Mouse (Mus musculus): ENCODE measurements around the gene Megf11. TPM values are rescaled to one million over a fixed set of nuclear protein-coding genes. Genes with fewer than 3 reads are reported as not detected.

Gene Megf11
- polyA plus RNA-seq, 1 experiment from 2014 or later: 0.65 TPM

DNA sequence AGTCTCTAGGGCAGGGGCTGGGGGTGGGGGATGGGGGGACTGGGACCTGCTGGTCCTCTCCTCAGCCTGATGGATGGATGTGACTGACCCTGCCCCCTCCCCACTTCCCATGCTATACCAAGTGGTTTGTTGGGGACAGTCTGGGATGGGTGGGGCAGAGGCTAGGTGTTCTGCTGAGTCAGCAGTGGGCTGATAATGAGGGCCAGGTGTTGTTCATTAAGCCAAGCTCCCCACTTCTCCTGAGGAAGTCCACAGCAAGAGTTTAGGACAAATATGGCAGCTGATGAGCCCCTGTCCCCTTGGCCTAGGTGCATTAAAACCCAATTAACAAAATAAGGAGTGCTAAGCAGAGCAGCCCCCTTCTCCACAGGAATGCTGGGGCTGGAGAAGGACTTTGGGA is 190.2 kb downstream of the Megf11 start:
- ATAC-seq (replicated peaks; ENCODE audit: insufficient number of reproducible peaks, low FRiP score, low TSS enrichment, low read depth) (no peak), DNase-seq (ENCODE audit: low spot score) (no peak)
- Histone ChIP-seq H3K4me1 (ENCODE audit: control insufficient read depth, insufficient read depth, low read length) (peaks cover 3% of the 10 kb centered on the region; the same call in 1 of the 2 replicates), H3K4me3 (ENCODE audit: low read depth, low read length) (no peak overlapping the region), H3K36me3 (replicated peaks; ENCODE audit: control insufficient read depth, insufficient read depth, low read depth, low read length) (no peaks in the 10 kb centered on the region), H3K9ac (replicated peaks; ENCODE audit: low read length) (no peak overlapping the region), H3K27ac (replicated peaks; ENCODE audit: low read depth, low read length) (no peak overlapping the region), H3K4me2 (ENCODE audit: low read depth, low read length) (no peak overlapping the region), H3K9me3 (replicated peaks; ENCODE audit: control insufficient read depth, low read length) (no peaks in the 10 kb centered on the region), H3K27me3 (ENCODE audit: control insufficient read depth, insufficient read depth, low read length) (no peaks in the 10 kb centered on the region)

DNA sequence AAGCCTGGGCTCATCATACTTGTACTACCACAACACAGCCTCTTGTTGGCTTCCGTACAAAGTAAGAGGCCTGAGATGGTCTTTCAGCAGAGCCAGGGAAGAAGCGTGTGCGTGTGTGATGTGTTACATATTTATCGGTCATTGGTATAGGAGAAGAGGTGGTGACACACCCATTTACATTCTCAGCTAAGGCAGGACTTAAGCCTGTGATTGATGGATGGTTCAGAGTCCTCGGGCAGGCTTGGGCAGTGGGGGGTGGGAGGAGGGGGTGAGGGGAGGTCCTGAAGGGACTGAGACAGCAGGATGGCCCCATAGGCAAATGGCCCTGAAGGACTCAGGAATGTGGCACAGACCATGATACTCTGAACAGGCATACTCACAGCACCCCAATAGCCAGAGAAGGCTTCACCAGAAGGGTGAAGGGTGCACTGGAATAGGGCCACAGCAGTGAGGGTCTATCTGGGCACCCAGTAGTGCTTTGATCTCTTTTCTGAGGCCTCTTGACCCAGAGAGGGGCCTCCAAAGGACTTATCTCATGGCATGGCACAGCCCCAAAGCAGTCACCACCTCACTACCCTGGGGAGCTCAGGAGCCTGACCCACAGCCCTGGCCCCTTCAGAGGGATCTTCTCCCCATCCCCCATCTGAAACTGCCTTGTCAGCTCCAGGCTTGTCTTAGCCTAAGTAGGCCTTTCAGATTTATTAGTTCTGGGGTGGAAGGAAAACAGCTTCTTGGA is 190.9 kb downstream of the Megf11 start:
- Histone ChIP-seq H3K27me3 (ENCODE audit: control insufficient read depth, insufficient read depth, low read length) (no peaks in the 10 kb centered on the region), H3K4me3 (ENCODE audit: low read depth, low read length) (no peak overlapping the region), H3K4me1 (ENCODE audit: control insufficient read depth, insufficient read depth, low read length) (peaks cover 3% of the 10 kb centered on the region; the same call in 1 of the 2 replicates), H3K4me2 (ENCODE audit: low read depth, low read length) (no peak overlapping the region), H3K9me3 (replicated peaks; ENCODE audit: control insufficient read depth, low read length) (no peaks in the 10 kb centered on the region), H3K9ac (replicated peaks; ENCODE audit: low read length) (no peak overlapping the region), H3K27ac (replicated peaks; ENCODE audit: low read depth, low read length) (no peak overlapping the region), H3K36me3 (replicated peaks; ENCODE audit: control insufficient read depth, insufficient read depth, low read depth, low read length) (no peaks in the 10 kb centered on the region)
- no peak for DNase-seq (ENCODE audit: low spot score)
- ATAC-seq (replicated peaks; ENCODE audit: insufficient number of reproducible peaks, low FRiP score, low TSS enrichment, low read depth): no peak
- WGBS: 67% methylated on average over 5 of the region's 5 CpGs

DNA sequence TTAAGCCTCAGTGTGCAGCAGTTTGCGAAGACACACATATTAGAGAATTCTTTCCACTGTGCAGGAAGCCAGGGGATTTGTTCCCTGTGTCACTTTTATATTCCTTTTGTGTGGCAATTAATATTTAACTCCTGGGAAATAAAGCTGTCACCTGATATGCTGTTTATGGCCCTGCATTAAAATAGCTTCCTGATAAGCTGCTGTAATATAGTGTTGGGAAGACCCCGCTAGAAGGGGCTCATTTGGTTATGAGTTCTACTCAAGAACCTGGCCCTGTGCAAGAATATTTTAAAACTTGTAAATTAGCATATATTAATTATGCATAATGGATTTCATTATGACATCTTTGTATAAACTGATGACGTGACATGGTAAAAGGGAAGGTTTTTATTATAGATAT is 191.7 kb downstream of the Megf11 start:
- ATAC-seq (replicated peaks; ENCODE audit: insufficient number of reproducible peaks, low FRiP score, low TSS enrichment, low read depth) (no peak), DNase-seq (ENCODE audit: low spot score) (no peak)
- no peak overlapping the region for H3K27ac ChIP-seq (replicated peaks; ENCODE audit: low read depth, low read length)
- H3K9me3 ChIP-seq (replicated peaks; ENCODE audit: control insufficient read depth, low read length): no peaks in the 10 kb centered on the region
- H3K4me1 ChIP-seq (ENCODE audit: control insufficient read depth, insufficient read depth, low read length): peaks cover 3% of the 10 kb centered on the region; the same call in 1 of the 2 replicates
- H3K9ac ChIP-seq (replicated peaks; ENCODE audit: low read length): no peak overlapping the region
- no peaks in the 10 kb centered on the region for H3K36me3 ChIP-seq (replicated peaks; ENCODE audit: control insufficient read depth, insufficient read depth, low read depth, low read length)
- 84% methylated on average over 3 of the region's 3 CpGs for WGBS
- no peak overlapping the region for H3K4me3 ChIP-seq (ENCODE audit: low read depth, low read length)
- H3K27me3 ChIP-seq (ENCODE audit: control insufficient read depth, insufficient read depth, low read length): no peaks in the 10 kb centered on the region
- no peak overlapping the region for H3K4me2 ChIP-seq (ENCODE audit: low read depth, low read length)

DNA sequence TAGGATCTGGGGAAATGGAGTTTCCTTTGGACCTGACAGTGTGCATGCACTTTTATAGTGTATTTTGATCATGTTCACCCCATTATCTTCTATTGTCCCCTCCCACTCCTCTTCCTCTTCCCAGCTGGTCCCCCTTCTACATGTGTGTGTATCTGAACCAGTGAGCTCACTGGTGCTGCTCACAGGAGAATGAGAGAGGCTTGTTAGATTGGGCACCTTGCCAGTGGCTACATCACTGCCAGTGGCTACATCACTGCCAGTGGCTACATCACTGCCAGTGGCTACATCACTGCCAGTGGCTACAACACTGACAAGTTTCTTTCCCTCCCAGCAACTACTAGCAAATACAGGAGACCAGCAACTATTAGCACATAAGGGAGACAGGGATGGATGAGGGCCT is 192.6 kb downstream of the Megf11 start:
- no peak overlapping the region for H3K9ac ChIP-seq (replicated peaks; ENCODE audit: low read length)
- no peaks in the 10 kb centered on the region for H3K36me3 ChIP-seq (replicated peaks; ENCODE audit: control insufficient read depth, insufficient read depth, low read depth, low read length)
- no peaks in the 10 kb centered on the region for H3K9me3 ChIP-seq (replicated peaks; ENCODE audit: control insufficient read depth, low read length)
- H3K4me1 ChIP-seq (ENCODE audit: control insufficient read depth, insufficient read depth, low read length): peaks cover 3% of the 10 kb centered on the region; the same call in 1 of the 2 replicates
- H3K27me3 ChIP-seq (ENCODE audit: control insufficient read depth, insufficient read depth, low read length): no peaks in the 10 kb centered on the region
- H3K4me2 ChIP-seq (ENCODE audit: low read depth, low read length): no peak overlapping the region
- no peak for DNase-seq (ENCODE audit: low spot score)
- ATAC-seq (replicated peaks; ENCODE audit: insufficient number of reproducible peaks, low FRiP score, low TSS enrichment, low read depth): no peak
- no peak overlapping the region for H3K4me3 ChIP-seq (ENCODE audit: low read depth, low read length)
- no peak overlapping the region for H3K27ac ChIP-seq (replicated peaks; ENCODE audit: low read depth, low read length)

DNA sequence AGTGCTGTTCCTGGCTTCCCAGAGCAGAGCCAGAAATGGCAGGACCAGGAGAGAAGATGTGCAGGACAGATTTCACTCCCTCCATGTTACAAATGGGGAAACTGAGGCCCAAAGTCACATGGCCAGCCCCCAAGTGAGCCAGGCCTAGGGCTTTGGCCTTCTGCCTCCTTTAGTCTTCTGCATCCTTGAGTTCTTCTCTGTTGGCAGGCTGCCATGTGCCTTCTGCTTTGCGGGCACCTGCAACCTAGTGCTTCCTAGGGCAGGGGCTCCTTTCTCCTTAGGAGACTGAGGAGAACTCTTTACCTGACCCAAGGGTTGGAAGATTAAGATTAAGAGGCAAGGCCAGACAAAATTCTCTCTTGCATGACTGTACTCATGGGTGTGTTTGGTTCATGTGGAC is 193.9 kb downstream of the Megf11 start:
- Histone ChIP-seq H3K4me3 (ENCODE audit: low read depth, low read length) (no peak overlapping the region), H3K27ac (replicated peaks; ENCODE audit: low read depth, low read length) (no peak overlapping the region), H3K4me2 (ENCODE audit: low read depth, low read length) (no peak overlapping the region), H3K9me3 (replicated peaks; ENCODE audit: control insufficient read depth, low read length) (no peaks in the 10 kb centered on the region), H3K27me3 (ENCODE audit: control insufficient read depth, insufficient read depth, low read length) (no peaks in the 10 kb centered on the region), H3K9ac (replicated peaks; ENCODE audit: low read length) (no peak overlapping the region), H3K36me3 (replicated peaks; ENCODE audit: control insufficient read depth, insufficient read depth, low read depth, low read length) (no peaks in the 10 kb centered on the region), H3K4me1 (ENCODE audit: control insufficient read depth, insufficient read depth, low read length) (peaks cover 3% of the 10 kb centered on the region; the same call in 1 of the 2 replicates)
- ATAC-seq (replicated peaks; ENCODE audit: insufficient number of reproducible peaks, low FRiP score, low TSS enrichment, low read depth) (no peak), DNase-seq (ENCODE audit: low spot score) (no peak)
- 95% methylated on average over 1 of the region's 1 CpGs for WGBS

DNA sequence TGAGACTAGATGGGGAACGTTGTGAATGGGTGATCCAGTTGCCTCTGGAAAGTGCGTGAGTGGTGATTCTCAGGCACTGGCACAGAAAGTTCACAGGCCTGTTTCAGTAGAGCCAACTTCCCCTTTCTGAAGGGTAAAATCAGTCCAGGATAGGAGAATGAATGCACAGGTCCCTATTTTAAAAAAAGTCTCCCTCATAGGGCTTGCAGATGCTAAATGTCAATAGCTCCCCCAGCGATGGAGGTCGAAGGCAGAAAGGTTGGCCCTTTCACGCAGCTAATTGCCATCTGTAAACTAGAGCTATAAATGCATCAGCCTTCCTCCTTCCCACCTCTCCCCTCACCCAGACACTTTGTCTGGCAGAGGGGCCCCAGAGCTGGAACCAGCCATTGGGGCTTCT is 200.9 kb downstream of the Megf11 start:
- Histone ChIP-seq H3K4me3 (ENCODE audit: low read depth, low read length) (no peak overlapping the region), H3K9ac (replicated peaks; ENCODE audit: low read length) (no peak overlapping the region), H3K27ac (replicated peaks; ENCODE audit: low read depth, low read length) (no peak overlapping the region), H3K4me2 (ENCODE audit: low read depth, low read length) (no peak overlapping the region), H3K36me3 (replicated peaks; ENCODE audit: control insufficient read depth, insufficient read depth, low read depth, low read length) (no peaks in the 10 kb centered on the region), H3K27me3 (ENCODE audit: control insufficient read depth, insufficient read depth, low read length) (no peaks in the 10 kb centered on the region), H3K4me1 (ENCODE audit: control insufficient read depth, insufficient read depth, low read length) (no peaks in the 10 kb centered on the region), H3K9me3 (replicated peaks; ENCODE audit: control insufficient read depth, low read length) (no peaks in the 10 kb centered on the region)
- ATAC-seq (replicated peaks; ENCODE audit: insufficient number of reproducible peaks, low FRiP score, low TSS enrichment, low read depth): no peak
- WGBS: 85% methylated on average over 5 of the region's 5 CpGs
- no peak for DNase-seq (ENCODE audit: low spot score)

DNA sequence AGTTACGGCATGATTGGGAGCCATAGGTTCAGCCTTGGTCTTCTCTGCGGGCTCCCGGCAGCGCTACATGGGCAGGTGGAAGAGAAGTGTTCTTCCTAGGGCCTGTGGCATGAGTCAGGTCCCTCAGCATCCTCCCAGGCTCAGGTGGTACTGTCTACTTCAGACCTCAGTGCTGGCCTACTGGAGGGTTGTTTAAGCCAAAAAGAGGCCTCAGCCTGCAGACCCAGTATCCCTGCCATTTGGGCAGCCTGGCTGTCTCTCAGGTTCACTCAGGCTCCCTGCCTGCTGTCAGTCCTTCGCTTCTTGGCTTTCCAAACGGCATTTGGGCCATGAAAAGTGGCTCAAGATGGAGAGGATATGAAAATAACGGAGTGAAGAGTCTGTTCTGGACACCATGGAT is 202.6 kb downstream of the Megf11 start:
- no peak for ATAC-seq (replicated peaks; ENCODE audit: insufficient number of reproducible peaks, low FRiP score, low TSS enrichment, low read depth)
- H3K9me3 ChIP-seq (replicated peaks; ENCODE audit: control insufficient read depth, low read length): no peaks in the 10 kb centered on the region

DNA sequence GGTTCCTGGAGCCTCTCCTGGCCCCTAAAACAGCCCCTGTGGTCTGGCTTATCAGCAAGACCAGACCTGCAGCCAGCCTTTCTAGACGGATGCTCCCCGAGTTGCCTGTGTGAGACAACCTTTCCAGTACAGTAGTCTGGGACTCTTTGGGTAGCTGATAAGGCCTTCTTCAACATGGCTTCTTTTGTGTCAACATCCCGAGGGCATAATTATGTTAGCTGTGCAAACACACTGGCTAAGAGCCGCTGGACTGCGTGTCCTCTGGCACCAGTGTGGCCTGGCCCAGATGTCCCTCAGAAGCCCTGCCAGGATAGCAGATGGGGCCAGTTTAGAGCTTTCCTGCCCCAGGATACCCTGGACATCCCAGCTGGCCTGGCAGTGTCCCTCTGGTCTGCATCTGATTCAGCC is 205.2 kb downstream of the Megf11 start:
- no peak for ATAC-seq (replicated peaks; ENCODE audit: insufficient number of reproducible peaks, low FRiP score, low TSS enrichment, low read depth)
- Histone ChIP-seq H3K9ac (replicated peaks; ENCODE audit: low read length) (no peak overlapping the region), H3K4me1 (ENCODE audit: control insufficient read depth, insufficient read depth, low read length) (no peaks in the 10 kb centered on the region), H3K4me2 (ENCODE audit: low read depth, low read length) (no peak overlapping the region), H3K27ac (replicated peaks; ENCODE audit: low read depth, low read length) (no peak overlapping the region), H3K36me3 (replicated peaks; ENCODE audit: control insufficient read depth, insufficient read depth, low read depth, low read length) (no peaks in the 10 kb centered on the region), H3K27me3 (ENCODE audit: control insufficient read depth, insufficient read depth, low read length) (no peaks in the 10 kb centered on the region), H3K4me3 (ENCODE audit: low read depth, low read length) (no peak overlapping the region), H3K9me3 (replicated peaks; ENCODE audit: control insufficient read depth, low read length) (no peaks in the 10 kb centered on the region)
- WGBS: 50% methylated on average over 5 of the region's 5 CpGs
- DNase-seq (ENCODE audit: low spot score): no peak

More for the DNA sequence above, 202.6 kb downstream of the Megf11 start:
- Histone ChIP-seq H3K4me1 (ENCODE audit: control insufficient read depth, insufficient read depth, low read length) (no peaks in the 10 kb centered on the region), H3K4me3 (ENCODE audit: low read depth, low read length) (no peak overlapping the region), H3K36me3 (replicated peaks; ENCODE audit: control insufficient read depth, insufficient read depth, low read depth, low read length) (no peaks in the 10 kb centered on the region), H3K9ac (replicated peaks; ENCODE audit: low read length) (no peak overlapping the region), H3K27ac (replicated peaks; ENCODE audit: low read depth, low read length) (no peak overlapping the region), H3K4me2 (ENCODE audit: low read depth, low read length) (no peak overlapping the region), H3K27me3 (ENCODE audit: control insufficient read depth, insufficient read depth, low read length) (no peaks in the 10 kb centered on the region)
- WGBS: 91% methylated on average over 7 of the region's 7 CpGs
- no peak for DNase-seq (ENCODE audit: low spot score)
